14 mouse cellular contexts compared by ENCODE assay signal in the genomic region with DNA sequence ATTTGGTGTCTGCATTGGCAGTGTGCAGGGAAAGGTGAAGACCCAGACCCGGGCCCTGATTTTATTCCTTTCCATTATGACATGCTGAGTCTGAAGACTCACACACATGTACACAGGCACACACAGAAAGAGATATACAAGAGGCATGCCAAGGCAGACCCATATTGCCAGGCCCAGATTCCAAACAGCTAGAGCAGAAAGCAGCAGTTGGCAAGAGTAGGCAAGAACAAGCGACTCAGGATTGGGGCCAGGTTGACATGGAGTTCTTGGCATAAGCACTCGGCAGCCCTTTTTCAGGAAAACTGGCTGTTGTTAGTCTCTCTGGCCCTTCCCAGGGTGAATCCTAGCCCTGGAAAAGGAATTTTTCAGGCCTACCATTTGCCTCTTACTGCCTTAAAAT.
DNase-seq lines count a peak whose midpoint lies in the region; ATAC-seq lines count a peak whose summit lies in the region.
"Had no signal": no experiment of that assay in that cellular context is flagged by ENCODE, and none has a peak within 500 bp of the region (broad histone marks: within the 10 kb centered on the region; RNA-seq: fewer than 3 reads in every experiment).

No protein-coding gene starts in this region.

- H3K27ac ChIP-seq in midbrain, embryonic 14.5 days (replicated peaks; ENCODE audit: low read depth, low read length): no peak overlapping the region
- H3K27ac ChIP-seq in midbrain, embryonic 13.5 days: no peak overlapping the region
- H3K27ac ChIP-seq: hindbrain, embryonic 12.5 days; limb, embryonic 10.5 days; midbrain, embryonic 15.5 days had no signal

- no peak for DNase-seq in frontal cortex, postnatal 14 days (ENCODE audit: low spot score in 2 of 2)
- peak; percentile 34 for DNase-seq in midbrain, embryonic 14.5 days
- DNase-seq in cerebellum, adult 9-11 months: peak; percentile 78
- peak; percentile 34 to 44 for DNase-seq in layer of hippocampus, postnatal 36 days
- no peak for DNase-seq in kidney, postnatal 14 days
- DNase-seq: adrenal gland, postnatal 25 days; lung, adult 18-20 months had no signal

- 92% methylated on average over 3 of the region's 3 CpGs for WGBS in midbrain, embryonic 14.5 days
- WGBS in midbrain, embryonic 13.5 days: 84% methylated on average over 3 of the region's 3 CpGs

- no peak overlapping the region for H3K4me2 ChIP-seq in midbrain, embryonic 14.5 days (ENCODE audit: low read length)
- H3K4me2 ChIP-seq in midbrain, embryonic 13.5 days (replicated peaks): no peak overlapping the region
- H3K4me2 ChIP-seq: hindbrain, embryonic 12.5 days; midbrain, embryonic 15.5 days had no signal

- no peak overlapping the region for H3K4me3 ChIP-seq in midbrain, embryonic 14.5 days (replicated peaks; ENCODE audit: low read depth, low read length)
- H3K4me3 ChIP-seq in midbrain, embryonic 13.5 days (replicated peaks): no peak overlapping the region
- H3K4me3 ChIP-seq: erythroblast, embryonic 14.5 days; hindbrain, embryonic 12.5 days; limb, embryonic 10.5 days; midbrain, embryonic 15.5 days had no signal

- no peaks in the 10 kb centered on the region for H3K36me3 ChIP-seq in midbrain, embryonic 14.5 days (ENCODE audit: control insufficient read depth, insufficient read depth, low read length)
- H3K36me3 ChIP-seq in midbrain, embryonic 13.5 days: no peaks in the 10 kb centered on the region
- H3K36me3 ChIP-seq: hindbrain, embryonic 12.5 days; limb, embryonic 10.5 days; midbrain, embryonic 15.5 days had no signal

- no peak overlapping the region for H3K9ac ChIP-seq in midbrain, embryonic 14.5 days (replicated peaks; ENCODE audit: low read length)
- H3K9ac ChIP-seq in midbrain, embryonic 13.5 days (replicated peaks): no peak overlapping the region
- H3K9ac ChIP-seq: hindbrain, embryonic 12.5 days; midbrain, embryonic 15.5 days had no signal

- H3K9me3 ChIP-seq in midbrain, embryonic 14.5 days (ENCODE audit: control insufficient read depth, low read length): no peaks in the 10 kb centered on the region
- H3K9me3 ChIP-seq in midbrain, embryonic 13.5 days: no peaks in the 10 kb centered on the region
- H3K9me3 ChIP-seq: hindbrain, embryonic 12.5 days; limb, embryonic 10.5 days; midbrain, embryonic 15.5 days had no signal

- no peaks in the 10 kb centered on the region for H3K4me1 ChIP-seq in midbrain, embryonic 14.5 days (ENCODE audit: control insufficient read depth, insufficient read depth, low read length)
- 0 out of 2 replicates have a peak, but pooled peaks cover 2% of the 10 kb centered on the region for H3K4me1 ChIP-seq in midbrain, embryonic 13.5 days (replicated peaks)

- peak; percentile 73; the same call in 1 of the 2 replicates for ATAC-seq in frontal cortex, adult (ENCODE audit: low TSS enrichment)
- ATAC-seq in midbrain, embryonic 14.5 days (ENCODE audit: low FRiP score, low TSS enrichment): no peak
- ATAC-seq in midbrain, embryonic 13.5 days: no peak
- no peak for ATAC-seq in inflammation-experienced regulatory T-cells, adult 6 months
- ATAC-seq: midbrain, embryonic 15.5 days had no signal

- H3K27me3 ChIP-seq in midbrain, embryonic 14.5 days (ENCODE audit: control insufficient read depth, insufficient read depth, low read length): no peaks in the 10 kb centered on the region
- peaks cover 6% of the 10 kb centered on the region; the same call in 1 of the 2 replicates for H3K27me3 ChIP-seq in midbrain, embryonic 13.5 days
- H3K27me3 ChIP-seq: hindbrain, embryonic 12.5 days; midbrain, embryonic 15.5 days had no signal

Comparison
In these comparisons a context has a peak if more than half of its experiments do, and no peak if none do; other contexts are left out.
1. DNase-seq: peak in midbrain, embryonic 14.5 days (single experiment), cerebellum, adult 9-11 months (single experiment) and layer of hippocampus, postnatal 36 days (2 of 2); none in frontal cortex, postnatal 14 days (0 of 2) and kidney, postnatal 14 days (single experiment).